Mouse (Mus musculus) large intestine, adult 2 months (tissue): ENCODE data around the gene Dlg1. TPM values are rescaled to one million over a fixed set of nuclear protein-coding genes. Genes with fewer than 3 reads are reported as not detected.
A peak's percentile ranks its signal among the peaks of the same experiment; 100 is the strongest.
"Not testable (repeated sequence)": the region's sequence is repeated elsewhere in the genome, so short reads cannot be mapped to it uniquely, and the experiment has no call there.

ENCODE experiments used
- DNase-seq: peaks from one replicate; pipeline ENCODE4 v3.0.0-alpha.2; 2012; ENCODE audit warnings: low read depth, low spot score
- WGBS: fragments of 180-500 bp; shearing (Covaris S2); methylation state at CpG from one replicate; pipeline ENCODE4 v1.1.7; 2018; 5-methylcytosine and 5-hydroxymethylcytosine counted together
- polyA plus RNA-seq: library from polyadenylated mRNA; depleted of rRNA; stranded (reverse); fragments of >200 nt; gene quantifications from 2 replicates; pipeline ENCODE4 v1.2.3, GENCODE M21; 2012

The Dlg1 gene
- polyA plus RNA-seq, 1 experiment = 11.2 TPM

DNA sequence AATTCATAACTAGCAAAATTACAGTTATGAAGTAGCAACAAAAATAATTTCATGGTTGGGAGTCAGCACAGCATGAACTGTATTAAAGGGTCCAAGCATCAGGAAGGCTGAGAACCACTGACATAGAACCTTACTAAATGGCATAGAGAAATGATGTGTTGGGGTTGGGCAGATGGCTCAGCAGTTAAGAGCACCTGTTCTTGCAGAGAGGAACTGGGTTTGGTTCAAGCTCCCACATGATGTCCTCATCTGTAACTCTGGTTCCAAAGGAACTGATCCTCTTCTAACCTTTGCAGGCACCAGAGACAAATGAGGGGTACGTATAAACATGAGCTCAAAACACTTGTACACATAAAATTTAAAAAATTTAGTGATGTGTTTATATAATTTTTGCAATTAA is 59.7 kb downstream of the Dlg1 start:
- DNase-seq = no peak
- 94% methylated on average over 1 of the region's 1 CpGs for WGBS

GRCm38 (mm10) chr16:31724121-31724520 is 60.9 kb downstream of the Dlg1 start:
- DNase-seq = peak; percentile 36
- 6% methylated on average over 1 of the region's 1 CpGs for WGBS

DNA sequence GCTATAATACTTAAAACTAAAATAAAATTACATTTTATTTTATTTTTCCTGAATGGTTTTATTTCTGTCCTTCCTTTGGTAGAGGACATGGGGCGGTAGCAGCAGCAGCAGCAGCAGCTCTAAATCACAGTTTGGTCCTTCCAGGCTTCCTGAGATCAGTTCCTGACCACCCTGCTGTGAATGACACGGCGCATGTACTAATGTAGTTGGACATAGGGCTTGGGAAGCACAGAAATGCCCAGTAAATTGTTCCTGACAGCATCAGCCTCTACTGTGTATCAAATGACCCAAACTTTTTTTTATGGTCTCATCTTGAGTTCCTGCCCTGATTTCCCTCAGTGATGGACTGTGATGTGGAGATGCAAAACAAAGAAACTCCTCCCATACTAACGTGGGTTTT is 61.6 kb downstream of the Dlg1 start:
- DNase-seq = no peak
- WGBS = 86% methylated on average over 4 of the region's 4 CpGs

- DNase-seq = not testable (repeated sequence)
- WGBS = 91% methylated on average over 1 of the region's 1 CpGs
These were observed 67.7 kb downstream of the Dlg1 start for GRCm38 (mm10) chr16:31730971-31731370.

GRCm38 (mm10) chr16:31737081-31737480 is 73.8 kb downstream of the Dlg1 start:
- 81% methylated on average over 4 of the region's 4 CpGs for WGBS
- DNase-seq = no peak

DNA sequence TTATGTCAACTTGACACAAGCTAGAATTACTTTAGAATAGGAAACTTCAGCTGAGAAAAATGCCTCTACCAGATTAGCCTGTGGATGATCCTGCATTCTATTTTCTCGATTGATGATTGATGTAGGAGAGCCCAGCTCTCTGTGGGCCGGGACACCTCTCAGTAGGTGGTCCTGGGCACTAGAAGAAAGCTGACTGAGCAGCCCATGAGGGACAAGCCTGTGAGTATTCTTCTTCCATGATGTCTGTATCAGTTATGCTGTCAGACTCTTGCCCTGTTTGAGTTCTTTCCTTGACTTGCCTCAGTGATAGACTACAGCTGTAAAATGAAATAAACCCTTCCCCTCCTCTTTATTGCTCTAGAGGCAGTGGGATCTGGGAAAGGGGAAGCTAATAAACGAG is 74.5 kb downstream of the Dlg1 start:
- 35% methylated on average over 3 of the region's 3 CpGs for WGBS
- no peak for DNase-seq

DNA sequence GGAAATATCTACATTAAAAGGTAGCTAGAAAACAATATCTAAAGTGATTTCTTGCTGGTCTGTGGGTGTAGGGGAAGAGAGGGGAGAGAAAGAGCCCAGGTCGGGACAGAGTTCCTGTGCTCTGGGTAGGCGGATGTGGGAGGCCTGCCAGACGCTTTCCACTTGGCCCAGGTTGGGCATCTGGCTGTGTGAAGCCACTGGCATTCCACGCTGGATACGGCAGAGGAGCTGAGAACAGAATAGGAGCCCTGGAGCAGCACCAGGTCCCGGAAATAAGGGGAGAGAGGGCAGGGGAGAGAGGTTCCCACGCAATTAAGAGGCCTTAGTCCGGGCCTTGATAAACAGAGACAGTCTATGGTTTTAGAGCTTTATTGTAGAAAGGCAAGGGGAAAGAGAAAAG is 77.0 kb downstream of the Dlg1 start:
- DNase-seq = no peak
- 39% methylated on average over 8 of the region's 8 CpGs for WGBS

DNA sequence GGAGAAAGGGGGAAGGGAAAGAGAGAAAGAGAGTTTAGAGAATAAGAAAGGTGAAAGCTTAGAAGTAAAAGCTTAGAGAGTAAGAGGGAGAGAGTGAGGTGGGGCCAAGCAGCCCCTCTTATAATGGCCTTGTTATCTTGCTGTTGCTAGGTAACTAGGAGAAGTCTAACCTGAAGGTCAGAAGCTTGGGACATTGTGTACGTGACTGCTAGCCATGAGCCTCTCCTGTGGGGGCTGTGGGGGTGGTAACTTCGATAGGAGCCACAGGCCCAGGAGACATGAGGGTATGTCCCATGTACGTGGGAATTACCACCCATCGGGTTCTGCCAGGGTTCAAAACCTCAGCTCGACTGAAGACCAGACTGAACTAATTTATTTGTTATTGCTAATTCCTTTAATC is 77.5 kb downstream of the Dlg1 start:
- no peak for DNase-seq
- 78% methylated on average over 5 of the region's 5 CpGs for WGBS

GRCm38 (mm10) chr16:31750526-31750925 is 87.3 kb downstream of the Dlg1 start:
- DNase-seq = peak; percentile 6
- WGBS = 79% methylated on average over 1 of the region's 1 CpGs

DNA sequence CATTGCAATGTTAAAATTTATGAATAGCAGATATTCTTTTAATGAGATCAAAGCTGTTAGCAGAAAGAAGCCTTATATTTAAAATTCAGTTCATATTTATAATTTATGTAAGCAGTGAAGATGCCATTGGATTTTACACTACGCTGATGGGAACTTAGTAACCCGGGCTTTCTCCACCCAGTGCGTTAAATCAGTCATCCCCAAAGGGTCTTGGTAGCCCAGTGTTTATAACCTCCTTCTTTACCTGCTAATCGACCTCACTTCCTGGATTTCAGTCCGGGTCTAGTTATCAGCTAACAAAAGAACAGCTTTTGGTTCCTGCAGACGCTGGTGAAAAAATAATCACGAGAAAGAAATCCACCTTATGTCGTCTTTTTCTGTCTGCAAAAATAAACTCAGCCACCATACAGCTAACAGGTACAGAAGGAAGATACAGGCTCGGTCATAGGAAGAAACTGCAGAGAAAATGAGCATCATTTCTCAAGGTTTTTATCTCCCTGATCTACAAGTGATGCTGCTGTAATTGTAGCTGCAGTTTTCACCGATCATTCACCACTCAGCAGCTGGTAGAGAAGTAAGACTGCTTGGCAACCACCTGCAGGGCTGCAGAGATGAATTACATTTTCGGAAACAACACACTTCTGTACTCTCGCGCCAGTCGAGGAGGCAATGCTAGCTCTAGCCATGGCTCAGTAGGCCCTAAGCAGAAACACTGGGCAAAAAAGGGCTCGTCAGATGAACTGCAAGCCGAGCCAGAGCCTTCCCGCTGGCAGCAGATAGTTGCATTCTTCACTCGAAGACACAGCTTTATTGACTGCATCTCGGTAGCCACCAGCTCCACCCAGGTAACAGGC is 91.2 kb downstream of the Dlg1 start:
- no peak for DNase-seq
- 69% methylated on average over 19 of the region's 19 CpGs for WGBS

- DNase-seq = no peak
- 60% methylated on average over 1 of the region's 1 CpGs for WGBS
These were observed 91.8 kb downstream of the Dlg1 start for GRCm38 (mm10) chr16:31755053-31755452.

GRCm38 (mm10) chr16:31756436-31756835 is 93.2 kb downstream of the Dlg1 start:
- no peak for DNase-seq
- 82% methylated on average over 5 of the region's 5 CpGs for WGBS

- WGBS = 61% methylated on average over 1 of the region's 1 CpGs
These were observed 94.4 kb downstream of the Dlg1 start for GRCm38 (mm10) chr16:31757606-31758005.

GRCm38 (mm10) chr16:31759416-31759815 is 96.2 kb downstream of the Dlg1 start:
- no peak for DNase-seq
- WGBS = 80% methylated on average over 6 of the region's 6 CpGs

More at GRCm38 (mm10) chr16:31757606-31758005, 94.4 kb downstream of the Dlg1 start:
- DNase-seq = no peak

DNA sequence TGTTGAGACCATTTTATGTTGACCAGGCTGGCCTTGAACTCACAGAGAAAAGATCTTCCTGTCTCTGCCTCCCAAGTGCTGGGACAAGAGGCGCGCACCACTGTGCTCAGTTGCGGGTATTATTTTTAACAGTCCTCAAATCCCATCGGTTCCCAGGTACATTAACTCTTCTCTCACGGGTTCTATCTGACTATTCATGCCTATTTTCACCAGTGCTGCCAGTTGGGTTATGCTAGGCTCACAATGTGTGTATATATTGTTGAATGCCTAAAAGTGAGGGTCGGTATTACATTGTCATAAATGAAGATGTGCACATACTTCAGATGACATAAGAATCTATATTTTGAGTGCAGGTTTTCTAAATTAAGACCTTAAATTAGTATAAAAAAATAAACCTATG is 103.1 kb downstream of the Dlg1 start:
- WGBS = 95% methylated on average over 6 of the region's 6 CpGs

GRCm38 (mm10) chr16:31766715-31767114 is 103.5 kb downstream of the Dlg1 start:
- WGBS = 41% methylated on average over 3 of the region's 3 CpGs
- DNase-seq = no peak

More for the DNA sequence above, 103.1 kb downstream of the Dlg1 start:
- DNase-seq = no peak

DNA sequence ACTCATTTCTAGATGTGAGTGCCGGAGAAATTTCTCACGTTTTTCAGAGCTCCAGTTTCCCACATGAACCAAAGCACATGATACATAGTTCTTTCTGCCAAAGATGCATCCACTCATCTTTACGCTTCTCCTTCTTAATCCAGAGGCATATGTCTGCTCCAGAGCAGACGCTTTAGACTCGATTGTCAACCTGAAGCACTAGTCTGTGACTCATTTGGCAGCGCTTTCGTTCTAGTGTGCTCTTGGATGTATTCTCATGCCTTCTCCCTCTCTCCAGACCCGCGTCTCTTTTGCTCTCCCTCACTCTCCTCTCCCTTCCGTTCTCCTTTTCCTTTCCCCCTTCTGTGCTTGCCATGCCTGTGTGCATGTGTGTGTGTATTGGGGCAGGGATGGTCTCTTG is 112.7 kb downstream of the Dlg1 start:
- DNase-seq = no peak
- 81% methylated on average over 10 of the region's 10 CpGs for WGBS

- no peak for DNase-seq
- WGBS = 60% methylated on average over 6 of the region's 6 CpGs
These were observed 117.8 kb downstream of the Dlg1 start for GRCm38 (mm10) chr16:31781015-31781414.

DNA sequence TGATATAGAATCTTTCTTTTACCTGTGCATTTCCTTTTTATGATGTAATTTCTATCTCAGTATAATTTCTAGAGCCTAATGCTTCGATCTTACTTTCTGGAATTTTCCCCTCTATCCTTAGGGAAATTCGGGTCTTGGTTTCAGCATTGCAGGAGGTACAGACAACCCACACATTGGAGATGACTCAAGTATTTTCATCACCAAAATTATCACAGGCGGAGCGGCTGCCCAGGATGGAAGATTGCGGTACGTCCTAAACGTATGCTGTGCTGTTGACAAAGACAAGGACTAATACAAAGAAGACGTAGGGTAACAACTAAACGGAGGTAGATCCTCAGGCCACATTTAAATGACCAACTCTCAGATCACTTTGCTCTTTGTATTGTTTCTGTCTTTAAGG is 126.8 kb downstream of the Dlg1 start:
- WGBS = 96% methylated on average over 9 of the region's 9 CpGs
- no peak for DNase-seq

DNA sequence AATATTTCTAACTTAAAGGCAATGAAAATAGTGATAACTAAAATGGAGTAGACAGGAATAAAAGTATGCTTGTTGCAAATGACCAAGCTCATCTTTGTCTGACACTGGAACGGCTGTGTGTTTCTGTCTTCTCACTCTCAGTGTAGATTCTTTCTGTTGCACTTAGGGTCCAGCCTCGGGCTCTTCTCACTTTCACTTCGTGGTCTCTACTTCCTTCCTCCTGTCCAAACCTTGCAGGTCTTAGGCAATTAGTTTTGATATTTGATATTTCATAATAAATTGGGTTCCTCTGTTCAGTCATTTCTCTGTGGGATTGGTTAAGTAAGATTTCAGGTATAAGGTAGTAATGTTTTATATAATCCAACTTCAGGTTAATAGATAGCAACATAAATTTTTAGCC is 140.4 kb downstream of the Dlg1 start:
- WGBS = 72% methylated on average over 3 of the region's 3 CpGs
- no peak for DNase-seq

- 92% methylated on average over 4 of the region's 4 CpGs for WGBS
- no peak for DNase-seq
These were observed 162.8 kb downstream of the Dlg1 start for GRCm38 (mm10) chr16:31826049-31826448.

DNA sequence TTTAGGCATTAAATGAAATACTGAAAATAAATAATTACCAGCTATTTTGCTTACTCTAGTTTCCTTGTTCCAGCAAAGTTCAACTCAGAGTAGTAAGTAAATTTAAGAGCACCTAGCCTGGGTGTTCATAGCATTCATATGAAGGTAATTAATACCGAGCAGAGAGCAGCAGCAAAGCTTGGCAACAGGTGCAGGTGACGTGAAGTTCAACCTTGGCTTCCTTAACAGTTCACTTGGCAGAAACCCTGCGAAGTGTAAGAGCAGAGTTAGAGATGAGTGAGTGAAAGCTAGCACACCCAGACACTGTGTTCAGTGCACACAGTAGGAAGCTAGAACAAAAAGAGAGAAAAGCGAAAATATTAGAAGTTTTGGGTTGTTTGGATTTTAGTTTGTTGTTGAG is 167.5 kb downstream of the Dlg1 start:
- DNase-seq = no peak
- 80% methylated on average over 4 of the region's 4 CpGs for WGBS
